Mouse (Mus musculus): Measurements from ENCODE around the gene Il24.

- TF ChIP-seq CTCF (conservative IDR thresholded peaks at IDR 0.05; ENCODE audit: low read length) (no peak), NANOG (IDR thresholded peaks at IDR 0.05; ENCODE audit: borderline replicate concordance, low read length) (no peak)
These were observed 31.2 kb upstream of the Il24 start for GRCm38 (mm10) chr1:130918323-130918980.

Measured in E14TG2a.4 (cell line).